Mouse (Mus musculus) B cell, adult 2 months (primary cell): ENCODE results near the gene Emilin2.
A peak's percentile ranks its signal among the peaks of the same experiment; 100 is the strongest.

Experiments
- DNase-seq, 2 experiments: peaks; one replicate each; pipeline ENCODE4 v3.0.0; 2022

Emilin2 gene

GRCm38 (mm10) chr17:71299879-71300278 is 11.9 kb downstream of the Emilin2 start:
- DNase-seq = no peak

- no peak for DNase-seq
These were observed 17.2 kb downstream of the Emilin2 start for GRCm38 (mm10) chr17:71294570-71294969.

- DNase-seq = no peak
These were observed 18.9 kb downstream of the Emilin2 start for GRCm38 (mm10) chr17:71292897-71293296.

- DNase-seq = no peak
These were observed 19.8 kb downstream of the Emilin2 start for GRCm38 (mm10) chr17:71291897-71292420.

GRCm38 (mm10) chr17:71290486-71291410 is 21.0 kb downstream of the Emilin2 start:
- no peak for DNase-seq

GRCm38 (mm10) chr17:71289572-71290176 is 22.1 kb downstream of the Emilin2 start:
- no peak for DNase-seq

GRCm38 (mm10) chr17:71288808-71289548 is 22.8 kb downstream of the Emilin2 start:
- no peak for DNase-seq

GRCm38 (mm10) chr17:71288145-71288758 is 23.5 kb downstream of the Emilin2 start:
- peak; percentile 64 to 73 for DNase-seq

- no peak for DNase-seq
These were observed 24.2 kb downstream of the Emilin2 start for GRCm38 (mm10) chr17:71287586-71287985.

GRCm38 (mm10) chr17:71285929-71286328 is 25.8 kb downstream of the Emilin2 start:
- DNase-seq = no peak

GRCm38 (mm10) chr17:71284890-71285289 is 26.9 kb downstream of the Emilin2 start:
- DNase-seq = no peak

GRCm38 (mm10) chr17:71283237-71283636 is 28.5 kb downstream of the Emilin2 start:
- no peak for DNase-seq

GRCm38 (mm10) chr17:71282716-71283115 is 29.1 kb downstream of the Emilin2 start:
- DNase-seq = peak; percentile 12 to 23

- no peak for DNase-seq
These were observed 33.9 kb downstream of the Emilin2 start for GRCm38 (mm10) chr17:71277701-71278491.

- DNase-seq = no peak
These were observed 35.0 kb downstream of the Emilin2 start for GRCm38 (mm10) chr17:71276771-71277170.

- DNase-seq = no peak
These were observed 37.9 kb downstream of the Emilin2 start for GRCm38 (mm10) chr17:71273901-71274300.

GRCm38 (mm10) chr17:71268599-71268998 is 43.2 kb downstream of the Emilin2 start:
- no peak for DNase-seq

- no peak for DNase-seq
These were observed 43.6 kb downstream of the Emilin2 start for GRCm38 (mm10) chr17:71268152-71268551.

GRCm38 (mm10) chr17:71267374-71267773 is 44.4 kb downstream of the Emilin2 start:
- DNase-seq = no peak

GRCm38 (mm10) chr17:71265336-71266051 is 46.3 kb downstream of the Emilin2 start:
- no peak for DNase-seq

- no peak for DNase-seq
These were observed 47.0 kb downstream of the Emilin2 start for GRCm38 (mm10) chr17:71264739-71265138.
